In the genomic region with DNA sequence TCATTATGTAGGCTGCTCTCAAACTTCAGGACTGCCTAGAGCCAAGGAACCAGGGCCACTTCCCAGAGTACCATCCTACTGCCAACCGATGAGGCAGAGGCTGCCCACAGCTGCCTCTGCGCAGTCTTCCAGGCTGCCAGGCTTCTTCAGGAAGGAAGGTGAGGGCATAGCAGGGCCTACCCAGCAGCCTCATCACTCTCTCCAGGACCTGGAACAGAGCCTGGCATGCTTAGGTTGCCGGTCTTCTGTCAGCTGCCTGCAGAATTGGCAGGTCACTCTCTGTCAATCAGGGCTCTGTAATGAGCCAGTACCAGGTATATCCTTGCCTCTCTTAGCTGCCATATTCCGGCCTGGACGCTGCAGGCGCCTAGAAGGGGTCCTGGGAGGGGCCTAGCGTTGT, we compare ENCODE assay signal across 15 mouse cellular contexts. TPM values are rescaled to one million over a fixed set of nuclear protein-coding genes. Genes with fewer than 3 reads are reported as not detected.
DNase-seq lines count a peak whose midpoint lies in the region; ATAC-seq and TF ChIP-seq lines count a peak whose summit lies in the region.
"Had no signal": no experiment of that assay in that cellular context is flagged by ENCODE, and none has a peak within 500 bp of the region (broad histone marks: within the 10 kb centered on the region; RNA-seq: fewer than 3 reads in every experiment).

No protein-coding gene starts in this region.

- DNase-seq in cerebellum, adult 2 months = peak; percentile 42 to 65
- peak; percentile 70 for DNase-seq in gastrocnemius, postnatal 25 days
- DNase-seq in gastrocnemius, postnatal 14 days = no peak
- DNase-seq in midbrain, embryonic 10.5 days (ENCODE audit: low spot score) = no peak
- peak; percentile 74 for DNase-seq in skeletal muscle tissue, adult 2 months (ENCODE audit: low read depth, low spot score)
- DNase-seq in ovary, adult 18-20 months (ENCODE audit: low spot score) = no peak
- DNase-seq: lung, postnatal 10 days; thymus, adult 2 months had no signal

- no peak overlapping the region for H3K9ac ChIP-seq in midbrain, embryonic 15.5 days
- H3K9ac ChIP-seq: intestine, embryonic 15.5 days; liver, embryonic 14.5 days had no signal

- peak overlapping the region; percentile 3; the same call in 1 of the 2 replicates for H3K27ac ChIP-seq in cerebellum, adult 2 months (ENCODE audit: insufficient read depth, low read length)
- peak overlapping the region; percentile 67 for H3K27ac ChIP-seq in midbrain, embryonic 10.5 days (replicated peaks)
- no peak overlapping the region for H3K27ac ChIP-seq in midbrain, embryonic 15.5 days
- H3K27ac ChIP-seq: heart, embryonic 10.5 days; intestine, embryonic 15.5 days; kidney, postnatal 0 days; liver, embryonic 14.5 days had no signal

- no peak for ATAC-seq in cerebellum, adult (ENCODE audit: insufficient number of reproducible peaks, low FRiP score, low TSS enrichment)
- ATAC-seq in midbrain, embryonic 15.5 days (replicated peaks) = no peak
- ATAC-seq: intestine, embryonic 15.5 days had no signal

- no peaks in the 10 kb centered on the region for H3K9me3 ChIP-seq in midbrain, embryonic 10.5 days (replicated peaks)
- H3K9me3 ChIP-seq in midbrain, embryonic 15.5 days = no peaks in the 10 kb centered on the region
- H3K9me3 ChIP-seq: heart, embryonic 10.5 days; intestine, embryonic 15.5 days; megakaryocyte, embryonic 14.5 days had no signal

- intact Hi-C loops in gastrocnemius, postnatal 14 days (cut with DNase I; ENCODE audit: low total_unique reads) = no loop called here

- TF ChIP-seq CTCF in cerebellum, adult 2 months (IDR thresholded peaks at IDR 0.05; ENCODE audit: borderline replicate concordance, insufficient read depth, low read depth, low read length) = no peak

- H3K4me1 ChIP-seq in cerebellum, adult 2 months (ENCODE audit: control insufficient read depth, insufficient read depth, low read length) = peaks cover 19% of the 10 kb centered on the region
- H3K4me1 ChIP-seq in midbrain, embryonic 10.5 days = peaks cover 32% of the 10 kb centered on the region
- peaks cover 11% of the 10 kb centered on the region; the same call in 1 of the 2 replicates for H3K4me1 ChIP-seq in midbrain, embryonic 15.5 days

- H3K4me2 ChIP-seq in midbrain, embryonic 15.5 days = no peak overlapping the region
- H3K4me2 ChIP-seq: intestine, embryonic 15.5 days had no signal

- no peaks in the 10 kb centered on the region for H3K27me3 ChIP-seq in cerebellum, adult 2 months (ENCODE audit: control insufficient read depth, insufficient read depth, low read length)
- H3K27me3 ChIP-seq in midbrain, embryonic 10.5 days (ENCODE audit: low read depth, poor library complexity, severe bottlenecking) = no peaks in the 10 kb centered on the region
- no peaks in the 10 kb centered on the region; the same call in 1 of the 2 replicates for H3K27me3 ChIP-seq in midbrain, embryonic 15.5 days (replicated peaks)
- H3K27me3 ChIP-seq: intestine, embryonic 15.5 days had no signal

- 18% methylated on average over 7 of the region's 7 CpGs for WGBS in cerebellum, adult 2 months
- WGBS in midbrain, embryonic 10.5 days = 88% methylated on average over 7 of the region's 7 CpGs
- WGBS in midbrain, embryonic 15.5 days = 79% methylated on average over 7 of the region's 7 CpGs

- no peak for TF ChIP-seq POLR2A in cerebellum, adult 2 months (IDR thresholded peaks at IDR 0.05; ENCODE audit: borderline replicate concordance, insufficient read depth, low read length)

- no peak overlapping the region for H3K4me3 ChIP-seq in cerebellum, adult 2 months (replicated peaks; ENCODE audit: insufficient read depth, low read depth, low read length)
- H3K4me3 ChIP-seq in midbrain, embryonic 10.5 days = no peak overlapping the region
- H3K4me3 ChIP-seq in midbrain, embryonic 15.5 days = no peak overlapping the region
- H3K4me3 ChIP-seq: heart, embryonic 10.5 days; intestine, embryonic 15.5 days; megakaryocyte, embryonic 14.5 days had no signal

- no peaks in the 10 kb centered on the region for H3K36me3 ChIP-seq in midbrain, embryonic 10.5 days
- H3K36me3 ChIP-seq in midbrain, embryonic 15.5 days (replicated peaks) = no peaks in the 10 kb centered on the region
- H3K36me3 ChIP-seq: intestine, embryonic 15.5 days had no signal

RNA-seq across cellular contexts. Expression of gene Slc6a9, which starts 15.9 kb away (rescaled TPM):
- polyA plus RNA-seq in cerebellum, adult 2 months (2012; rRNA removed) = 178 and 197 TPM in 2 replicates
- total RNA-seq in gastrocnemius, postnatal 25 days (2021) = 1 to 10 TPM; 5.0 to 6.8 TPM
- 1 to 10 TPM; 4.0 to 6.2 TPM for total RNA-seq in gastrocnemius, postnatal 14 days (2021)
- polyA plus RNA-seq in midbrain, embryonic 10.5 days (2016; fragmentation: Nextera tagmentation; extraction: Ambion mirVana) = 6.7 and 8.6 TPM in 2 replicates
- polyA plus RNA-seq in midbrain, embryonic 15.5 days (2015; fragmentation: Nextera tagmentation; extraction: Ambion mirVana) = 32.3 and 33.0 TPM in 2 replicates

RNA-seq across cellular contexts. Expression of gene Ccdc24, which starts 22.2 kb away (rescaled TPM):
- 1.8 and 3.4 TPM in 2 replicates for polyA plus RNA-seq in cerebellum, adult 2 months (2012; rRNA removed)
- not detected for total RNA-seq in gastrocnemius, postnatal 25 days (2021)
- under 1 TPM; 0.39 to 0.47 TPM for total RNA-seq in gastrocnemius, postnatal 14 days (2021)
- 1.1 and 2.2 TPM in 2 replicates for polyA plus RNA-seq in midbrain, embryonic 10.5 days (2016; fragmentation: Nextera tagmentation; extraction: Ambion mirVana)
- polyA plus RNA-seq in midbrain, embryonic 15.5 days (2015; fragmentation: Nextera tagmentation; extraction: Ambion mirVana) = 2.7 and 3.2 TPM in 2 replicates

RNA-seq across cellular contexts. Expression of gene B4galt2, which starts 33.1 kb away (rescaled TPM):
- 41.0 and 42.0 TPM in 2 replicates for polyA plus RNA-seq in cerebellum, adult 2 months (2012; rRNA removed)
- total RNA-seq in gastrocnemius, postnatal 25 days (2021) = 1 to 10 TPM; 2.6 to 3.5 TPM
- total RNA-seq in gastrocnemius, postnatal 14 days (2021) = 1 to 10 TPM; 6.5 to 8.1 TPM
- polyA plus RNA-seq in midbrain, embryonic 10.5 days (2016; fragmentation: Nextera tagmentation; extraction: Ambion mirVana) = 24.8 and 27.9 TPM in 2 replicates
- 65.4 and 67.7 TPM in 2 replicates for polyA plus RNA-seq in midbrain, embryonic 15.5 days (2015; fragmentation: Nextera tagmentation; extraction: Ambion mirVana)

RNA-seq across cellular contexts. Expression of gene Atp6v0b, which starts 37.0 kb away (rescaled TPM):
- 669 and 676 TPM in 2 replicates for polyA plus RNA-seq in cerebellum, adult 2 months (2012; rRNA removed)
- total RNA-seq in gastrocnemius, postnatal 25 days (2021) = 10 to 100 TPM; 72.1 to 75.9 TPM
- 10 to 100 TPM; 55.4 to 57.6 TPM for total RNA-seq in gastrocnemius, postnatal 14 days (2021)
- 193 and 213 TPM in 2 replicates for polyA plus RNA-seq in midbrain, embryonic 10.5 days (2016; fragmentation: Nextera tagmentation; extraction: Ambion mirVana)
- 617 and 618 TPM in 2 replicates for polyA plus RNA-seq in midbrain, embryonic 15.5 days (2015; fragmentation: Nextera tagmentation; extraction: Ambion mirVana)

RNA-seq across cellular contexts. Expression of gene Dph2, which starts 41.7 kb away (rescaled TPM):
- 16.6 and 18.0 TPM in 2 replicates for polyA plus RNA-seq in cerebellum, adult 2 months (2012; rRNA removed)
- 1 to 10 TPM; 3.3 to 3.4 TPM for total RNA-seq in gastrocnemius, postnatal 25 days (2021)
- total RNA-seq in gastrocnemius, postnatal 14 days (2021) = 1 to 10 TPM; 2.6 to 2.7 TPM
- 27.9 and 30.9 TPM in 2 replicates for polyA plus RNA-seq in midbrain, embryonic 10.5 days (2016; fragmentation: Nextera tagmentation; extraction: Ambion mirVana)
- 24.0 and 25.5 TPM in 2 replicates for polyA plus RNA-seq in midbrain, embryonic 15.5 days (2015; fragmentation: Nextera tagmentation; extraction: Ambion mirVana)

Comparison
In these comparisons a context has a peak if more than half of its experiments do, and no peak if none do; other contexts are left out.
1. DNase-seq: peak in cerebellum, adult 2 months (2 of 2), gastrocnemius, postnatal 25 days (single experiment) and skeletal muscle tissue, adult 2 months (single experiment); none in gastrocnemius, postnatal 14 days (single experiment), midbrain, embryonic 10.5 days (single experiment) and ovary, adult 18-20 months (single experiment).